Mouse (Mus musculus) limb, embryonic 14.5 days (tissue): ENCODE data around the gene Tprg. TPM values are rescaled to one million over a fixed set of nuclear protein-coding genes. Genes with fewer than 3 reads are reported as not detected.

Experiments
- ATAC-seq: fragments of 200-750 bp; cut with Nextera tagmentation; 2 replicates; pipeline ENCODE4 v1.8.0; 2017; ENCODE audit warnings: low read depth, moderate number of reproducible peaks, moderate TSS enrichment; ENCODE audit not compliant: low FRiP score
- DNase-seq: peaks from one replicate; pipeline ENCODE4 v3.0.0-alpha.2; 2015; ENCODE audit warnings: low spot score
- H3K27ac ChIP-seq: fragments of 300-500 bp; sonication (generic); replicated peaks from 2 replicates; pipeline ENCODE4 v1.5.1; 2014; ENCODE audit warnings: low read depth, mild to moderate bottlenecking, low read length, moderate library complexity, mixed read lengths
- H3K27me3 ChIP-seq: fragments of 300-500 bp; sonication (generic); 2 replicates; pipeline ENCODE4 v1.6.1; 2014; ENCODE audit warnings: low read length, mixed read lengths; ENCODE audit not compliant: control insufficient read depth, insufficient read depth
- H3K36me3 ChIP-seq: fragments of 300-500 bp; sonication (generic); 2 replicates; pipeline ENCODE4 v1.6.1; 2014; ENCODE audit warnings: mild to moderate bottlenecking, low read length, moderate library complexity, mixed read lengths; ENCODE audit not compliant: control insufficient read depth, insufficient read depth
- H3K4me1 ChIP-seq: fragments of 300-500 bp; sonication (generic); 2 replicates; pipeline ENCODE4 v1.6.1; 2014; ENCODE audit warnings: antibody characterized with exemption, low read length, mixed read lengths; ENCODE audit not compliant: control insufficient read depth, insufficient read depth
- H3K4me2 ChIP-seq: fragments of 300-500 bp; sonication (generic); replicated peaks from 2 replicates; pipeline ENCODE4 v1.6.1; 2014; ENCODE audit warnings: low read depth, mild to moderate bottlenecking, low read length, moderate library complexity; ENCODE audit not compliant: severe bottlenecking
- H3K4me3 ChIP-seq: fragments of 300-500 bp; sonication (generic); replicated peaks from 2 replicates; pipeline ENCODE4 v1.5.1; 2014; ENCODE audit warnings: low read length
- H3K9ac ChIP-seq: fragments of 300-500 bp; sonication (generic); 2 replicates; pipeline ENCODE4 v1.6.1; 2014; ENCODE audit warnings: mild to moderate bottlenecking, low read depth, low read length, moderate library complexity; ENCODE audit not compliant: severe bottlenecking
- H3K9me3 ChIP-seq: fragments of 300-500 bp; sonication (generic); 2 replicates; pipeline ENCODE4 v1.6.1; 2016; ENCODE audit warnings: low read length; ENCODE audit not compliant: control insufficient read depth
- POLR2A ChIP-seq: fragments of 200-500 bp; IDR thresholded peaks from 2 replicates; pipeline ENCODE4 v1.8.0; 2012; ENCODE audit warnings: inconsistent platforms, mild to moderate bottlenecking, moderate library complexity, borderline replicate concordance; ENCODE audit not compliant: insufficient read depth, insufficient read length; ENCODE audit errors: extremely low read depth
- WGBS: fragments of 180-500 bp; shearing (Covaris S2); extraction: QIAGEN DNeasy Blood & Tissue Kit; methylation state at CpG from one replicate; pipeline ENCODE4 v1.1.7; 2014; 5-methylcytosine and 5-hydroxymethylcytosine counted together
- polyA plus RNA-seq, 2 experiments: library from polyadenylated mRNA; depleted of rRNA in 1 of 2; stranded (reverse) in 1 of 2; unstranded in 1 of 2; fragments of >200 nt; fragmentation: Nextera tagmentation in 1 of 2; extraction: Ambion mirVana in 1 of 2; gene quantifications; 2 replicates each; pipeline versions ENCODE4 v1.2.1 to v1.2.3; 2012 to 2014

Tprg gene
- 0.36 and 1.1 TPM in 2 replicates for polyA plus RNA-seq (2012; rRNA removed)
- 1.9 and 4.3 TPM in 2 replicates for polyA plus RNA-seq (2014; fragmentation: Nextera tagmentation; extraction: Ambion mirVana)

GRCm38 (mm10) chr16:25286517-25286916, at the start of gene Tprg:
TSS of gene Tprg (plus strand) at chr16:25286817.
- Histone ChIP-seq H3K27me3 (no peaks in the 10 kb centered on the region), H3K36me3 (no peaks in the 10 kb centered on the region), H3K9ac (no peak within 1 kb of the TSS), H3K4me3 (no peak within 1 kb of the TSS), H3K4me2 (no peak within 1 kb of the TSS), H3K9me3 (no peaks in the 10 kb centered on the region), H3K27ac (no peak within 1 kb of the TSS), H3K4me1 (no peaks in the 10 kb centered on the region)
- 88% methylated on average over 5 of the region's 5 CpGs for WGBS
- ATAC-seq (no peak), DNase-seq (no peak)
- TF ChIP-seq POLR2A: no peak

GRCm38 (mm10) chr16:25238274-25239050, 48.2 kb upstream of the Tprg start:
- Histone ChIP-seq H3K9me3 (no peaks in the 10 kb centered on the region), H3K4me2 (no peak overlapping the region), H3K9ac (no peak overlapping the region), H3K27me3 (no peaks in the 10 kb centered on the region), H3K27ac (no peak overlapping the region), H3K4me3 (no peak overlapping the region), H3K36me3 (no peaks in the 10 kb centered on the region), H3K4me1 (peaks cover 7% of the 10 kb centered on the region; the same call in 1 of the 2 replicates)
- no peak for DNase-seq
- no peak for TF ChIP-seq POLR2A
- no peak for ATAC-seq
- 51% methylated on average over 11 of the region's 11 CpGs for WGBS

DNA sequence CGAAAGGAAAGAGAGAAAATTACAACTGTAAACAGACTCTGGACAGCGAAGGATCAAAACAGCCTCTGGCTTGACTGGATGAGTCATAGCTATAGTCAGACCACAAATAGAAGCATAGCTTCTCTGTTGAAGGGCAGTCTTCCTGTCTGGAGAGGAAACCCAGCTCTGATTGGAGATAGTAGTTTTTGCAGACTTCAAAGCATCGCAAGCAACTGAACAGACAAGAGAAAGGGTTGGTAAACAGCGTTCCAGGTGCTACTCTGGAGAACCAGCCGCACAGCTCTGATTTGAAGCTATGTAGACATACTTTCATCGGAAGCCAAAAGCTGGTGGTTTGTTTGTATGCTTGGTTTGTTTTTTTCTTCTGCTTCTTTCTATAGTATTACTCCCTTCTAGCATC, 37.7 kb upstream of the Tprg start:
- no peak overlapping the region for H3K4me2 ChIP-seq
- H3K9me3 ChIP-seq: no peaks in the 10 kb centered on the region
- H3K4me3 ChIP-seq: no peak overlapping the region
- no peak overlapping the region for H3K27ac ChIP-seq
- no peak for TF ChIP-seq POLR2A
- 75% methylated on average over 6 of the region's 6 CpGs for WGBS
- H3K27me3 ChIP-seq: no peaks in the 10 kb centered on the region
- DNase-seq (no peak), ATAC-seq (no peak)
- H3K9ac ChIP-seq: no peak overlapping the region
- no peaks in the 10 kb centered on the region for H3K4me1 ChIP-seq
- H3K36me3 ChIP-seq: no peaks in the 10 kb centered on the region

GRCm38 (mm10) chr16:25250129-25250749, 36.4 kb upstream of the Tprg start:
- no peak for ATAC-seq
- 90% methylated on average over 6 of the region's 6 CpGs for WGBS

DNA sequence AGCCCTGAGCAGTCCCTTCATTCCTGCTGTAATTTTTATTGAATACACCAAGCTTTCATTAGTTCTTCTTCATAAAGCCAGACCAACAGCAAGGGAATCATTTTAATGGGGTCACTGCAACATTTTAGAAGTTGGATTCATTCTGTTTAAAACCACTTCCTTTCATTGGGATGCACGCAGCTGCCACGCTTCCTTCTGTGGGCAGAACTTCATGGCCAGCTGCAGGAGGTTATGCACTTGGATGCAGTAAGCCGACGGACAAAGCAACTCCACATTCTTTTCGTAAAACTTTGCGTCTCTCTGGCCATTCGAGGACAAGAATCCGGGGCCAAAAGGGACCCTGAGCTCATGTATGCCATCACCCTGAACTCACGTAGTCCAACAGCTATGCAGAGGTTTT, 35.5 kb upstream of the Tprg start:
- H3K4me1 ChIP-seq: no peaks in the 10 kb centered on the region
- no peak overlapping the region for H3K4me2 ChIP-seq
- no peaks in the 10 kb centered on the region for H3K9me3 ChIP-seq
- no peak overlapping the region for H3K4me3 ChIP-seq
- TF ChIP-seq POLR2A: no peak
- no peak overlapping the region for H3K27ac ChIP-seq
- no peaks in the 10 kb centered on the region for H3K36me3 ChIP-seq
- ATAC-seq (no peak), DNase-seq (no peak)
- 57% methylated on average over 9 of the region's 9 CpGs for WGBS
- no peaks in the 10 kb centered on the region for H3K27me3 ChIP-seq
- no peak overlapping the region for H3K9ac ChIP-seq

More at GRCm38 (mm10) chr16:25250129-25250749, 36.4 kb upstream of the Tprg start:
- no peaks in the 10 kb centered on the region for H3K4me1 ChIP-seq
- no peaks in the 10 kb centered on the region for H3K27me3 ChIP-seq
- no peak overlapping the region for H3K27ac ChIP-seq
- H3K9me3 ChIP-seq: no peaks in the 10 kb centered on the region
- H3K36me3 ChIP-seq: no peaks in the 10 kb centered on the region
- H3K4me3 ChIP-seq: no peak overlapping the region
- TF ChIP-seq POLR2A: no peak
- no peak overlapping the region for H3K9ac ChIP-seq
- DNase-seq: no peak
- no peak overlapping the region for H3K4me2 ChIP-seq
